Mouse (Mus musculus) lung, adult 18-20 months (tissue): ENCODE measurements around the gene P2rx5.

ENCODE experiments used
- DNase-seq, 2 experiments: peaks; one replicate each; pipeline ENCODE4 v3.0.0; 2022; ENCODE audit warnings: mixed read lengths in 2 of 2

Gene P2rx5

GRCm38 (mm10) chr11:73159957-73160810 lies at the start of gene P2rx5:
Gene P2rx5, plus strand, starts transcription at chr11:73160421.
- DNase-seq = peak; percentile 40 to 43

- DNase-seq = no peak
Measured at GRCm38 (mm10) chr11:73111414-73111813, 48.8 kb upstream of the P2rx5 start.

GRCm38 (mm10) chr11:73126495-73126894 lies 33.7 kb upstream of the P2rx5 start:
- DNase-seq = no peak

- DNase-seq = peak; percentile 21 to 34
Measured at GRCm38 (mm10) chr11:73131020-73131419, 29.2 kb upstream of the P2rx5 start.

GRCm38 (mm10) chr11:73132999-73133398 lies 27.2 kb upstream of the P2rx5 start:
- no peak for DNase-seq

- no peak for DNase-seq
Measured at GRCm38 (mm10) chr11:73134222-73134621, 26.0 kb upstream of the P2rx5 start.

- DNase-seq = no peak
Measured at GRCm38 (mm10) chr11:73136587-73136986, 23.6 kb upstream of the P2rx5 start.

- DNase-seq = no peak
Measured at GRCm38 (mm10) chr11:73137116-73137515, 23.1 kb upstream of the P2rx5 start.

- DNase-seq = peak; percentile 93 to 95
Measured at GRCm38 (mm10) chr11:73137591-73138501, 22.4 kb upstream of the P2rx5 start, which contains the start of gene Haspin. Gene Haspin, minus strand, starts transcription at chr11:73138294.

- DNase-seq = peak; percentile 73 to 82
Measured at GRCm38 (mm10) chr11:73144261-73144681, 15.9 kb upstream of the P2rx5 start.

GRCm38 (mm10) chr11:73146026-73146974 lies 13.9 kb upstream of the P2rx5 start:
- DNase-seq = peak; percentile 30 to 46

GRCm38 (mm10) chr11:73146975-73147365 lies 13.3 kb upstream of the P2rx5 start:
- no peak for DNase-seq

- DNase-seq = peak in 1 of 2 experiments; percentile 32
Measured at GRCm38 (mm10) chr11:73148209-73148608, 12.0 kb upstream of the P2rx5 start.

GRCm38 (mm10) chr11:73155071-73155470 lies 5.2 kb upstream of the P2rx5 start:
- DNase-seq = no peak

GRCm38 (mm10) chr11:73160811-73161200 lies 585 bp downstream of the P2rx5 start:
- DNase-seq = peak; percentile 62 to 70

- DNase-seq = no peak
Measured at GRCm38 (mm10) chr11:73161616-73162015, 1.4 kb downstream of the P2rx5 start.

GRCm38 (mm10) chr11:73162284-73162683 lies 2.1 kb downstream of the P2rx5 start:
- DNase-seq = no peak

- no peak for DNase-seq
Measured at GRCm38 (mm10) chr11:73168071-73168470, 7.8 kb downstream of the P2rx5 start.

- no peak for DNase-seq
Measured at GRCm38 (mm10) chr11:73168576-73168975, 8.4 kb downstream of the P2rx5 start.

- peak; percentile 42 to 62 for DNase-seq
Measured at GRCm38 (mm10) chr11:73169231-73169630, 9.0 kb downstream of the P2rx5 start.

- peak; percentile 92 to 94 for DNase-seq
Measured at GRCm38 (mm10) chr11:73172186-73172585, 12.0 kb downstream of the P2rx5 start.

GRCm38 (mm10) chr11:73175612-73176011 lies 15.4 kb downstream of the P2rx5 start:
- peak; percentile 89 to 93 for DNase-seq
